7 mouse cellular contexts compared by ENCODE assay signal in genomic region chr7:143007599-143008369, GRCm38 (mm10). TPM values are rescaled to one million over a fixed set of nuclear protein-coding genes. Genes with fewer than 3 reads are reported as not detected.
A peak's percentile ranks its signal among the peaks of the same experiment; 100 is the strongest.
DNase-seq lines count a peak whose midpoint lies in the region; ATAC-seq lines count a peak whose summit lies in the region.

No protein-coding gene starts in this region.

- no peaks in the 10 kb centered on the region for H3K9me3 ChIP-seq in intestine, embryonic 15.5 days
- no peaks in the 10 kb centered on the region for H3K9me3 ChIP-seq in midbrain, embryonic 10.5 days (replicated peaks)

- H3K4me2 ChIP-seq in intestine, embryonic 15.5 days (replicated peaks): peak overlapping the region; percentile 30

- no peaks in the 10 kb centered on the region for H3K27me3 ChIP-seq in intestine, embryonic 15.5 days (replicated peaks)
- H3K27me3 ChIP-seq in midbrain, embryonic 10.5 days (ENCODE audit: low read depth, poor library complexity, severe bottlenecking): no peaks in the 10 kb centered on the region

- peak; percentile 79 for ATAC-seq in intestine, embryonic 15.5 days

- intact Hi-C loops in gastrocnemius, postnatal 36 days (cut with DNase I): loop anchor here (1.0 to 10.0 kb wide), 4 partner anchors 47 to 457 kb away; partner anchors contain the start of gene Cdkn1c
- intact Hi-C loops in left cerebral cortex, postnatal 25 days (cut with DNase I): loop anchor here (1.0 to 5.0 kb wide), 4 partner anchors 45 to 130 kb away; partner anchors contain the start of genes Cd81 and Tssc4

- peak overlapping the region; percentile 87 for H3K27ac ChIP-seq in intestine, embryonic 15.5 days
- peak overlapping the region; percentile 78 for H3K27ac ChIP-seq in midbrain, embryonic 10.5 days (replicated peaks)

- H3K36me3 ChIP-seq in intestine, embryonic 15.5 days: no peaks in the 10 kb centered on the region
- no peaks in the 10 kb centered on the region for H3K36me3 ChIP-seq in midbrain, embryonic 10.5 days

- no peak overlapping the region for H3K9ac ChIP-seq in intestine, embryonic 15.5 days

- peak; percentile 94 to 95 for DNase-seq in adrenal gland, adult 18-20 months (ENCODE audit: low spot score in 2 of 2)
- DNase-seq in embryo, embryonic 11 days: peak; percentile 94
- DNase-seq in gastrocnemius, postnatal 36 days: peak; percentile 93 to 95
- DNase-seq in left cerebral cortex, postnatal 25 days (ENCODE audit: low spot score in 2 of 2): peak; percentile 88 to 92
- peak; percentile 89 for DNase-seq in midbrain, embryonic 10.5 days (ENCODE audit: low spot score)
- DNase-seq in right cerebral cortex, postnatal 4 days: peak; percentile 96

- H3K4me1 ChIP-seq in intestine, embryonic 15.5 days (replicated peaks): peaks cover 47% of the 10 kb centered on the region
- H3K4me1 ChIP-seq in midbrain, embryonic 10.5 days: peaks cover 21% of the 10 kb centered on the region

- H3K4me3 ChIP-seq in intestine, embryonic 15.5 days (replicated peaks): no peak overlapping the region
- H3K4me3 ChIP-seq in midbrain, embryonic 10.5 days: 0 out of 2 replicates have a peak overlapping the region, but pooled peaks have one; percentile 9

- WGBS in intestine, embryonic 15.5 days: 42% methylated on average over 17 of the region's 17 CpGs
- 44% methylated on average over 17 of the region's 17 CpGs for WGBS in midbrain, embryonic 10.5 days

RNA-seq across cellular contexts. Expression of gene Tspan32, which starts 2.9 kb away (rescaled TPM):
- total RNA-seq in adrenal gland, adult 18-20 months (2021): 1 to 10 TPM in 1 of 2 experiments, under 1 TPM in 1; 0.50 to 1.2 TPM
- total RNA-seq in gastrocnemius, postnatal 36 days (2021): under 1 TPM; 0.15 to 0.27 TPM
- 2.2 and 2.8 TPM in 2 replicates for polyA plus RNA-seq in intestine, embryonic 15.5 days (2015; fragmentation: Nextera tagmentation; extraction: Ambion mirVana)
- under 1 TPM in 1 of 2 experiments, not detected in 1; 0.23 TPM for total RNA-seq in left cerebral cortex, postnatal 25 days (2021)
- 4.7 and 6.0 TPM in 2 replicates for polyA plus RNA-seq in midbrain, embryonic 10.5 days (2016; fragmentation: Nextera tagmentation; extraction: Ambion mirVana)

RNA-seq across cellular contexts. Expression of gene Ascl2, which starts 38.7 kb away (rescaled TPM):
- total RNA-seq in adrenal gland, adult 18-20 months (2021): under 1 TPM; 0.26 to 0.40 TPM
- total RNA-seq in gastrocnemius, postnatal 36 days (2021): not detected
- 12.2 and 12.6 TPM in 2 replicates for polyA plus RNA-seq in intestine, embryonic 15.5 days (2015; fragmentation: Nextera tagmentation; extraction: Ambion mirVana)
- total RNA-seq in left cerebral cortex, postnatal 25 days (2021): not detected
- 0.70 and 1.3 TPM in 2 replicates for polyA plus RNA-seq in midbrain, embryonic 10.5 days (2016; fragmentation: Nextera tagmentation; extraction: Ambion mirVana)

RNA-seq across cellular contexts. Expression of gene Cd81, which starts 44.8 kb away (rescaled TPM):
- 100 to 1,000 TPM; 609 to 688 TPM for total RNA-seq in adrenal gland, adult 18-20 months (2021)
- total RNA-seq in gastrocnemius, postnatal 36 days (2021): 100 to 1,000 TPM; 106 to 118 TPM
- polyA plus RNA-seq in intestine, embryonic 15.5 days (2015; fragmentation: Nextera tagmentation; extraction: Ambion mirVana): 411 and 413 TPM in 2 replicates
- total RNA-seq in left cerebral cortex, postnatal 25 days (2021): 100 to 1,000 TPM; 407 to 414 TPM
- polyA plus RNA-seq in midbrain, embryonic 10.5 days (2016; fragmentation: Nextera tagmentation; extraction: Ambion mirVana): 267 and 279 TPM in 2 replicates
